Comparison of ENCODE assay signal across 8 mouse cellular contexts in genomic region chr1:184733300-184734066, GRCm38 (mm10). TPM values are rescaled to one million over a fixed set of nuclear protein-coding genes. Genes with fewer than 3 reads are reported as not detected.
A peak's percentile ranks its signal among the peaks of the same experiment; 100 is the strongest.
DNase-seq lines count a peak whose midpoint lies in the region; ATAC-seq and TF ChIP-seq lines count a peak whose summit lies in the region.

No protein-coding gene starts in this region.

- H3K27ac ChIP-seq in embryonic facial prominence, embryonic 14.5 days (replicated peaks; ENCODE audit: low read depth, low read length) = no peak overlapping the region
- peak overlapping the region; percentile 100 for H3K27ac ChIP-seq in intestine, embryonic 14.5 days (ENCODE audit: low read depth)
- peak overlapping the region; percentile 61 for H3K27ac ChIP-seq in lung, embryonic 16.5 days (ENCODE audit: low read length)
- H3K27ac ChIP-seq in small intestine, adult 2 months (ENCODE audit: insufficient read depth, low read depth, low read length) = peak overlapping the region; percentile 57

- TF ChIP-seq CTCF in small intestine, adult 2 months (IDR thresholded peaks at IDR 0.05; ENCODE audit: extremely low read depth, insufficient read length, insufficient replicate concordance, low read depth, low read length) = no peak

- H3K36me3 ChIP-seq in embryonic facial prominence, embryonic 14.5 days (ENCODE audit: control insufficient read depth, insufficient read depth, low read length) = no peaks in the 10 kb centered on the region
- peaks cover 10% of the 10 kb centered on the region; the same call in 1 of the 2 replicates for H3K36me3 ChIP-seq in intestine, embryonic 14.5 days (ENCODE audit: control insufficient read depth, insufficient read depth, low read length)
- no peaks in the 10 kb centered on the region for H3K36me3 ChIP-seq in lung, embryonic 16.5 days (ENCODE audit: control insufficient read depth, insufficient read depth, low read length)
- H3K36me3 ChIP-seq in small intestine, adult 2 months (ENCODE audit: control insufficient read depth, insufficient read depth, low read length) = no peaks in the 10 kb centered on the region

- DNase-seq in heart, adult 11 months = peak; percentile 97
- DNase-seq in heart, postnatal 14 days = no peak
- peak; percentile 36 for DNase-seq in embryonic facial prominence, embryonic 14.5 days (ENCODE audit: low spot score)
- DNase-seq in intestine, embryonic 14.5 days (ENCODE audit: low spot score) = no peak
- DNase-seq in gastrocnemius, postnatal 10 days = no peak
- no peak for DNase-seq in testis, postnatal 14 days (ENCODE audit: low spot score)

- H3K9ac ChIP-seq in embryonic facial prominence, embryonic 14.5 days (ENCODE audit: low read depth, low read length) = no peak overlapping the region
- peak overlapping the region; percentile 57 for H3K9ac ChIP-seq in intestine, embryonic 14.5 days (ENCODE audit: low read length)
- peak overlapping the region; percentile 68 for H3K9ac ChIP-seq in lung, embryonic 16.5 days (ENCODE audit: low read length)

- intact Hi-C loops in heart, postnatal 14 days (cut with DNase I) = no loop called here

- WGBS in embryonic facial prominence, embryonic 14.5 days = 5% methylated on average over 27 of the region's 28 CpGs
- 8% methylated on average over 28 of the region's 28 CpGs for WGBS in intestine, embryonic 14.5 days
- WGBS in lung, embryonic 16.5 days = 13% methylated on average over 28 of the region's 28 CpGs
- WGBS in small intestine, adult 2 months = 10% methylated on average over 28 of the region's 28 CpGs

- ATAC-seq in embryonic facial prominence, embryonic 14.5 days (ENCODE audit: low read depth) = no peak
- ATAC-seq in intestine, embryonic 14.5 days (replicated peaks; ENCODE audit: low FRiP score, low TSS enrichment, low read depth) = no peak
- no peak for ATAC-seq in lung, embryonic 16.5 days (ENCODE audit: low read depth)

- H3K4me1 ChIP-seq in embryonic facial prominence, embryonic 14.5 days (ENCODE audit: control insufficient read depth, insufficient read depth, low read length) = peaks cover 13% of the 10 kb centered on the region; the same call in 1 of the 2 replicates
- H3K4me1 ChIP-seq in intestine, embryonic 14.5 days (replicated peaks; ENCODE audit: control insufficient read depth, insufficient read depth, low read length) = peaks cover 22% of the 10 kb centered on the region
- peaks cover 24% of the 10 kb centered on the region for H3K4me1 ChIP-seq in lung, embryonic 16.5 days (replicated peaks; ENCODE audit: control insufficient read depth, insufficient read depth, low read length)
- peaks cover 3% of the 10 kb centered on the region; the same call in 1 of the 2 replicates for H3K4me1 ChIP-seq in small intestine, adult 2 months (ENCODE audit: control insufficient read depth, insufficient read depth, insufficient read length, low read length)

- no peak for TF ChIP-seq POLR2A in small intestine, adult 2 months (IDR thresholded peaks at IDR 0.05; ENCODE audit: low read depth, low read length)

- H3K4me3 ChIP-seq in embryonic facial prominence, embryonic 14.5 days (ENCODE audit: low read depth, low read length) = peak overlapping the region; percentile 60
- H3K4me3 ChIP-seq in intestine, embryonic 14.5 days (ENCODE audit: low read depth, low read length) = peak overlapping the region; percentile 88
- peak overlapping the region; percentile 76 for H3K4me3 ChIP-seq in lung, embryonic 16.5 days (ENCODE audit: low read length)
- H3K4me3 ChIP-seq in small intestine, adult 2 months (ENCODE audit: low read depth, low read length) = peak overlapping the region; percentile 63

- peaks cover 87% of the 10 kb centered on the region for H3K27me3 ChIP-seq in embryonic facial prominence, embryonic 14.5 days (replicated peaks; ENCODE audit: control insufficient read depth, insufficient read depth, low read length)
- peaks cover 24% of the 10 kb centered on the region for H3K27me3 ChIP-seq in intestine, embryonic 14.5 days (replicated peaks; ENCODE audit: control insufficient read depth, insufficient read depth, low read length)
- peaks cover 52% of the 10 kb centered on the region for H3K27me3 ChIP-seq in lung, embryonic 16.5 days (ENCODE audit: control insufficient read depth, insufficient read depth, low read depth, low read length)
- H3K27me3 ChIP-seq in small intestine, adult 2 months (ENCODE audit: control insufficient read depth, insufficient read depth, low read length) = peaks cover 64% of the 10 kb centered on the region

- H3K4me2 ChIP-seq in embryonic facial prominence, embryonic 14.5 days (ENCODE audit: low read depth, low read length) = peak overlapping the region; percentile 93
- H3K4me2 ChIP-seq in intestine, embryonic 14.5 days (ENCODE audit: low read length) = peak overlapping the region; percentile 67
- peak overlapping the region; percentile 89 for H3K4me2 ChIP-seq in lung, embryonic 16.5 days (ENCODE audit: low read depth, low read length)

- no peaks in the 10 kb centered on the region for H3K9me3 ChIP-seq in embryonic facial prominence, embryonic 14.5 days (ENCODE audit: control insufficient read depth, low read length)
- H3K9me3 ChIP-seq in intestine, embryonic 14.5 days (ENCODE audit: control insufficient read depth, low read length) = no peaks in the 10 kb centered on the region
- no peaks in the 10 kb centered on the region for H3K9me3 ChIP-seq in lung, embryonic 16.5 days (ENCODE audit: control insufficient read depth, low read length)

RNA-seq across cellular contexts. Expression of gene Hlx, which starts 1.1 kb away (rescaled TPM):
- 10 to 100 TPM; 17.7 to 23.1 TPM for total RNA-seq in heart, postnatal 14 days (2021)
- 13.7 and 14.4 TPM in 2 replicates for polyA plus RNA-seq in embryonic facial prominence, embryonic 14.5 days (2014; fragmentation: Nextera tagmentation; extraction: Ambion mirVana)
- polyA plus RNA-seq in intestine, embryonic 14.5 days (2014; fragmentation: Nextera tagmentation; extraction: Ambion mirVana) = 49.3 and 53.4 TPM in 2 replicates
- 25.9 and 28.8 TPM in 2 replicates for polyA plus RNA-seq in lung, embryonic 16.5 days (2015; fragmentation: Nextera tagmentation; extraction: Ambion mirVana)
- 12.2 and 18.4 TPM in 2 replicates for polyA plus RNA-seq in small intestine, adult 2 months (2012; rRNA removed)
- 10 to 100 TPM; 26.8 to 27.5 TPM for total RNA-seq in gastrocnemius, postnatal 10 days (2021)

Comparison
In these comparisons a context has a peak if more than half of its experiments do, and no peak if none do; other contexts are left out.
1. DNase-seq: peak in heart, adult 11 months (single experiment) and embryonic facial prominence, embryonic 14.5 days (single experiment); none in heart, postnatal 14 days (0 of 2), intestine, embryonic 14.5 days (single experiment), gastrocnemius, postnatal 10 days (single experiment) and testis, postnatal 14 days (single experiment).
2. Peak in every context shown above with its lines, with median percentiles within 50 percentile points of each other: H3K4me2 ChIP-seq and H3K4me3 ChIP-seq.